Mouse (Mus musculus): ENCODE results near the gene Trappc2l. TPM values are rescaled to one million over a fixed set of nuclear protein-coding genes. Genes with fewer than 3 reads are reported as not detected.
A peak's percentile ranks its signal among the peaks of the same experiment; 100 is the strongest.

The Trappc2l gene
- total RNA-seq, 2 experiments from 2014 or later = 58.4 to 62.8 TPM

DNA sequence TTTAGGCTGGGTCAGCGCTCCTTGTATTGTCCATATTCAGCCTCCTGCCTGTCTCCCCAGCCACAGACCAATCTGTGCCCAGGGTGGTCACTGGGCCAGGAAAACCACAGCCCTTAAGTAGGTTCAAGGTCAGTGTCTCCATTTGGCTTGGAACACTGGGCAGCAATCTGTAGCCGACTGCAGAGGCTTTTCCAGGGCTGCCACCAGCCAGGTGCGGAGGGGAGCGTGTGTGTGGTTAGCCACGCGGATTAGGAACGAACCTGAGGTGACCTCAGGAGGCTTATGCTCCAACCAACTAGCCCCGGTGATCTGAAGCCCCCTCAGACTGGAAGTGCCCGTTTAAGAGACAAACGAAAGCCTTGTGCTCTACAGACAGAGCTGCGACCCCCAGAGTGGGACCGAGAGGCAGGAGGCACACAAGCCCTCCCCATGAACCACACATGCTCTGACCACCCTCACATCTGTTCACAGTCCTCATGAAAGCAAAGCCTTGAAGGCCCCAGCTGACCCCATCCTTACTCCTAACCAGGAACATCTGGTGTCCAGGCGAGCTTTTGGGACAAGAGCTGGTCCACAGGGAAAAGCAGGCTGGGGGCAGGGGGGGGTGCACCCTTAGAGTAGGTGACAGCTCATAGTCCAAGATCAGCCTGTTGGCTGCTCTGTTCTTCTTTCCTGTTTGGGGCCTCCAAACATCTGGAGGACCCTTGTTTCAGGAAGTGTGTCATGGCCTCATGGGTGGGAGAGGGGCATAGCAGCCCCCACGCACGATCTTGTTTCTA, 36.9 kb downstream of the Trappc2l start:
- DNase-seq (ENCODE audit: low spot score) = no peak
- intact Hi-C loops (cut with DNase I) = no loop called here

DNA sequence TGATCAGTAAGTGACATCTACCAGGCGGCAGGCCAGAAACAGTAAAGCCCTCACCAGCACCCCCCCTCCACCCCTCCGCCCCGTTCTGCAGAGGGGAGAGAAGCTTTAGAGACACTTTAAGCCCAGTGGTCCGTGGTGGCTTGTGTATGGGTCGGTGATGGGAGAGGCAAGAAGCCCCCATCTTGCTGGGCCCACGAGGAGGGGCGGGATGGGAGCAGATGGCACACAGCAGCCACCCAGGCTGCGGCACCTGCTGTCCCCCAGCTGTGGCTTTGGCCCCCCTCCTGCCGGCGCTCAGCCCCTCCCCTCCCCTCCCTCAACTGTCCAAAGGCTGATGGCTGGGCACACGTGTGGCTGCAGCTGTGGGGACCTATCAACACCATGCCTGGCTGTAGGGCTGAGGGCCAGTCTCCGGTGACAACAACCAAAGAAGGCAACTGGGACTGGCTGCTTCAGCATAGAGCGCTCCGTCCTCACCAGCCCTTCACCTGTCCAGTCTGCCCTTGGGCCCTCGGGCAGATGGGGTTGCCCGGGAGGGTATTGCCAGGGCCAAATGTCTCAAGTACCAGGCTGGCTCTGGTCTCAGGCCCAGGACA, 40.0 kb downstream of the Trappc2l start:
- no peak for DNase-seq (ENCODE audit: low spot score)
- intact Hi-C loops (cut with DNase I) = no loop called here

DNA sequence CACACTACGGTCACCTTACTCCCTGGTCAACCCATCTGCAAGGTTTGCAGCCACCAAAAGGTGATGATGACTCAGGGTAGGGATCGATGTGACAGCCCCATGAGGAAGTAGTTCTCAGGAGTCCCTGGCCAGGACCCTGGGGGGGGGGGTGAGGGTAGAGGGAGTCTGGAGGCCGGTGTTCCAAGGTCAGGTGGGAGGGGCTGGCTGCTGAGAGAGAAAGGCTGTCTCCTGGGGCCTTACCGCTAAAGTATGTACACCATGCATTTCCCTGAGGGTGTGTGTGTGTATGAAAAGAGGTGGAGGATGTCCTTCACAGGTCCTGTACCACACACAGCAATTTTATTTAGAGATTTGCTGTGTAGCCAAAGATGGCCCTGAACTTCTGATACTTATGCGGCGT, 41.2 kb downstream of the Trappc2l start:
- intact Hi-C loops (cut with DNase I) = no loop called here
- DNase-seq (ENCODE audit: low spot score) = no peak

DNA sequence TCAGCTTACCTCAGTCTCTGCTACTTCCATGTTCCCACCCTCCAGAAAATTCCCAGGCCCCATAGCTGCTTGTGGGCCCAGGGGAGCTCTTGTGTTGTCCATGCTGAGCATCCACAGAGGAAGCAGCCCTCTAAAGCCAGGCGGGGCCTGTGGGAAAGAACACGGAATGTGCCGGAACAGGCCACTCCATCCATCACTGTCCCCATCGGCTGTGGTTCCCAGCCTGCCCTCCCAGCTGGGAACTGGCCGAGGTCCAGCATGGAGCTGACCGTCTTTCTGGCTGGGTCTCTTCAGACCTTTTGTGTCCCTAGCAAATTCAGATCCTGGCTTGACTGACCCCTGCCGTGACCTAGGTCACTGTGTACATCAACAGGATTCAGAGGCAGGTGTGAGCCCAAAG, 43.3 kb downstream of the Trappc2l start:
- intact Hi-C loops (cut with DNase I) = no loop called here

DNA sequence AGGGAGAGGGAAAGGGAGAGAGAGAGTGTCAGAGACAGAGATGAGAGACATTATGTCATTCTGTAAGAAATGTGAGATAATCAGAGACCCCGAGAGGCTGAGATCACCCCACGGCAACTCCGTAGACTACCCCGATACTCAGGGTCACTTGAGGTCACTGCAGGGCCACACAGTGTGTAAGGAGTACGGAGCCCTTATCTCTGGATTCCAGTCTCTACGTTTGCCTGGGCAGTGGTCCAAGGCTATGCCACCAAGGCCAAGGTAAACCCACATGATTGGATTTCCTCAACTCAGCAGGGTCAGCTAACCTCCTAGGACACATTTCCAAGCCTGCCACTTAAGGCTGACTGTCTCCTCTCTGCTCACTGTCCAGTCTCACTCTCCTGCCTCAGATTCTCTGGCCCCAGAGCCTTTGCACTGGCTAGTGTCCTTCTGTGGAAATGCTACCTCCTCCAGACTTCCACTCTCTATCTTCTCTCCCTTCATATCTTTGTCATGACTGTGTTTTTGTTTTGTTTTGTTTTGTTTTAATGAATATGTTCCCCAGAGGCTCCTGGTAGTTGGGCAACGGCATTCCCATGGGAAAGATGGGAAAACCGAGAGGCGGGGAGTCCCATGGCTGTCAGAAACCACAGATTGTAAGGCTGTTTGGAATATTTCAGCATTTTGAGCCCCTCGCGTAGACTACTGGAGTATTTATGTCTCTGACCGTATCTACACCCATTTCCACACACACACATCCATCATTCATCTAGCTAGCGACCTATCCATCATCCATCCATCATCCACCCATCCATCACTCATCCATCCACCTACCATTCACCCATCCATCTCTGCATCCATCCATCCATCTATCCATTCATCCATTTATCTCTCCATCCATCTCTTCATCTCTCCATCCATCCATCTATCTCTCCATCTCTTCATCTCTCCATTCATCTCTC, 44.9 kb downstream of the Trappc2l start:
- DNase-seq (ENCODE audit: low spot score) = peak; percentile 70
- intact Hi-C loops (cut with DNase I) = no loop called here

More for the DNA sequence above, 43.3 kb downstream of the Trappc2l start:
- peak; percentile 71 for DNase-seq (ENCODE audit: low spot score)

DNA sequence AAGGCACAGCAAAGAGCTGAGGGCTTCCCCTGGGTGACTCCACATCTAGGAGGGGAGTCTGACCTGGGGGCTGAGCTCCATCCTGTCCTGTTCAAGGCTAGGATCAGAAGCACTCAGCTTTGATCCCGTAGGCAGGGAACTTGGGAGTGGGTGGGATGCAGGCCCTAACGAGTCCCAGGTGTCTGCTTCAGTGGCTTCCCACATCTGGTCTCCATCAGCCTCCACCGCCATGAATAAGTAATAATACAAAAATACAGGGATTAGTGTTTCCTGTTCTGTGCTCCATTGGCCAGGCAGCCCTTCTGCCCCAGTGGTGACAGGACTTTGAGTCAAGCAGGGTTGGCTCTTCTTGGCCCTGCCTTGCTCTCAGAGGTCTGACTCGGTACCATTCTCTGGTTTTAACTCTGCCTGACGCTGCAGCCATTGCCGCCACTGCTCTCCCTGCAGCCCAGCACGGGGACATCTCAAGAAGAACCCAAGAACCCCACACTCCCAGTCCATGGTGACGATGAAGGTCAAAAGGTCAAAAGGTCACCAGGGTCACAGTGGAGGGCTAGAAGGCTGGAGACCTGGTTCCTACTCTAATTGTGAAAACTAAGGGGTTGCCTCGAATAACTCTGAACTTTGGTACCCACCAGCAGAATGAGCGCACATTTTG, 46.8 kb downstream of the Trappc2l start:
- DNase-seq (ENCODE audit: low spot score) = no peak
- intact Hi-C loops (cut with DNase I) = no loop called here

DNA sequence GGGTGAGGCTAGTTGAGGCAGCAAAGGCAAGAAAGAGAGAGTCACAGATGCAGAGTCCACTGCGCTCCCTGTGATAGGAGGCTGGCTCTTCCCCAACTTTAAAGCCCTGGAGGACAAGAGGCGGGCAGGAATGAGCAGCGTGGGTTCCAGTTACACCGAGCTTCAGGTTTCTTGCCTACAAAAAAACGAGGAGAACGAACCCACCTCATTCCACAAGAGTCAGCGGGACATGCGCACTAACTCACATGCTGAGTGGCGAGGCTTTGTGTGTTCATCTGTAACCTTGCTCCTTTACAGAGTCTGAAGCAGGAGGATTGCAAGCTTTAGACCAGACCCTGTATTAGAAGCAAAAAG, 47.3 kb downstream of the Trappc2l start:
- intact Hi-C loops (cut with DNase I) = no loop called here
- DNase-seq (ENCODE audit: low spot score) = no peak

DNA sequence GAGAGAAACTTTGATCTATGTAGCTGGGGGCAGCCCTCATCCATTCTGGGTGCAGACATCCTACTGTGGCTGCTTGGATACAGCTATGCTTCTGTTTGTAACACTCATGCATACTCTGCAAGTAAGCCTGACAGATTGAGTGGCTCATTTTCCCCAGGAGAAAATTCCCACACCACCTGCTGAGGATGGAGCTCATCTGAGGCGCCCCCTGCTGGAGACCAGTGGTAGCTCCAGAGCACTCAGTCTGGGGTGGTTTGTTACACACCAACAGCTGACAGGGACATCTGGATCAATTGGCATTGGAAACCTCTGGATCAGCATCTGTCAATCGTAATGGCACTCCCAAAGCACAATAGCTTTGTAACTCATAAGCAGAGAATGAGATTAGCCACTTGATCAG, 48.6 kb downstream of the Trappc2l start:
- intact Hi-C loops (cut with DNase I) = loop anchor here (5.0 kb wide), 1 partner anchor 38 kb away; the partner anchor contains the start of gene Pabpn1l
- no peak for DNase-seq (ENCODE audit: low spot score)

DNA sequence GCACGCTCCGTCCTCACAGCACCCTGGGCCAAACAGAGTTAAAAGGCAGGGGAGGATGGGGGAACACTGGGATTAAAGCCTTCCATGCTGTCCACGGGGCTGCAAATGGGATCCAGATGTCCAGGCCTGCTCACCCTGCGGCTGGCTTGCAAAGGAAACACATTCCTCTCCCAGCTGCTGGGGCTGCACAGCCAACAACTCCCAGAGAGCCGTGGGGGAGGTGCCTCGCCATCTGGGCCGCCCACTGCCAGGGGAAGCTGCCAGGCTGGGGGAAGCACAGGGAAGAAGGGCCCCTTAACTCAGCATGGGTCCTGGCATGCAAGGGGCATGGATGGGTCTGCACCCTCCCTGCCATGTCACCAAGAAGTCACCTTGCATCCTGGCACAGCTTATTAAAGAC, 49.7 kb downstream of the Trappc2l start:
- peak; percentile 76 for DNase-seq (ENCODE audit: low spot score)
- intact Hi-C loops (cut with DNase I) = loop anchor here (5.0 kb wide), 1 partner anchor 39 kb away; the partner anchor contains the start of gene Pabpn1l

DNA sequence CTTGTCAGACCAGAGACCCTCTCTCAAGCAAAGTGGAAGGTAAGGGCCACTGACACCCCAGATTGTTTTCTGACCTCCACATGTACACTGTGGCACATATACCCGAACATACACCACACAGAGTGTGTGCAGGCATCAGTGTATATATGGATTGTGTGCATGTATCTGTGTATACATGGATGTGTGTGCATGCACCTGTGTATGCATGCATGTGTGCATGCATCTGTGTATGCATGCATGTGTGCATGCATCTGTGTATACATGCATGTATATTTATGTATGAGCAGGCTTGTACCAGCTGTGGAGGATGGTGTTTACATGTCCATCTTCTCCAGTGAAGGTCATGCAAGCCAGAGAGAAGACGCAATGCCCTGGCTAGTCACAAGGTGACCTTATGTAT, 50.5 kb downstream of the Trappc2l start:
- DNase-seq (ENCODE audit: low spot score) = no peak
- intact Hi-C loops (cut with DNase I) = loop anchor here (5.0 kb wide), 1 partner anchor 40 kb away; the partner anchor contains the start of gene Pabpn1l

DNA sequence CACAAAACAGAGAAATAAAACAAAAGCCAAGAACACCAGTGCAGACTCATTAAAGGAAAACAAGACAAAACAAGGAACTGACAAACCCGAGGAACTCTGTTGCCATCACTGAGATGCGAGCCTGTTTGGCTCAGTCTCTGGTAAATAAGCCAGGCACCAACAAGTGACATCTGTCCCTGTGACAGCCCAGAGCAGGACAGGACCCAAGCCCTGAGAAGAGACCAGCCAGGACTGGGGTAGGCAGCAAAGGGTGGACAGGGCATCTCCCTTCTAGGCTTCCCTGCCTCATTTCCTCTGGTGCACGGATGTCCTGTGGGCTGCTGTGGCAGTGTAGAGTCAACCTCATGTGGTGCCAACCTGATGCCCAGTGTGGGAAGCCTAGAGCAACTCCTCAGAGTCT, 51.7 kb downstream of the Trappc2l start:
- no peak for DNase-seq (ENCODE audit: low spot score)
- intact Hi-C loops (cut with DNase I) = loop anchor here (5.0 kb wide), 1 partner anchor 41 kb away; the partner anchor contains the start of gene Pabpn1l

DNA sequence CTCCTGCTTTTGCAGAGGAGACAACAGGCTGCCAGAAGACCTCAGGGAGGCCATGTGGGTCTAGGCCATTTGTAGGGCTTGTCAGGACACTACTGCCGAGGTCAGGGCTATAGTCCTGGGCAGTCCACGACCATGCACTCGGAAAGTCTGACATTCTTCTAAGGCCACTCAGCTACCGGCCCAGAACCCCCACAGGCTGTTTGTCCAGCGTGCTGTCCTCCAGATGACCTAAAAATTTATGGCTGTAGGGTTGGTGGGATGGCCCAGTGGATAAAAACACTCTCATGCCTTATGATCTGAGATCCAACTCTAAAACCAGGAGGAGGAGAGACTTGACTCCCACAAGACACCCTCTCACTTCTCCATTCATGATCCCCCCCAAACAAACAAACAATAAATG, 52.2 kb downstream of the Trappc2l start:
- intact Hi-C loops (cut with DNase I) = loop anchor here (5.0 kb wide), 1 partner anchor 41 kb away; the partner anchor contains the start of gene Pabpn1l
- DNase-seq (ENCODE audit: low spot score) = no peak

DNA sequence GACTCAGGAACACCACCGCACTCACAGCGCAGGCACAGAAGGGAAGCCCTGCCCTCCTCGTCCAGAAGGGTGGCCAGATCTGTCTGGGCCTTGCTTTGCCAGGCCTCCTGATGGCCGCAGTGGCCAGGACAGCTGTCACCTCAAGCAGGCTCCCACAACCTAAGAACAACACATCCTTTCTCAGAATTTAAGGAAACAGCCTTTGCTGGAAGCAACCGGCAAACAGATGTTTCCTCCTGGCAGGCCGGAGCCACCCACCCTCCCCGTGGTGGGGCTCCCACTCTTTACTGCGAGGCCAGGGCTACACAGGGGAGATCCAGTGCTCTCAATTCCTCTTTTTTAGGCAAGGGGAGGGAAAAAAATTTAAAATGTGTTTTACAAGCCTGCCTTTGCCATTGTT, 53.8 kb downstream of the Trappc2l start:
- DNase-seq (ENCODE audit: low spot score) = peak; percentile 80
- intact Hi-C loops (cut with DNase I) = no loop called here

DNA sequence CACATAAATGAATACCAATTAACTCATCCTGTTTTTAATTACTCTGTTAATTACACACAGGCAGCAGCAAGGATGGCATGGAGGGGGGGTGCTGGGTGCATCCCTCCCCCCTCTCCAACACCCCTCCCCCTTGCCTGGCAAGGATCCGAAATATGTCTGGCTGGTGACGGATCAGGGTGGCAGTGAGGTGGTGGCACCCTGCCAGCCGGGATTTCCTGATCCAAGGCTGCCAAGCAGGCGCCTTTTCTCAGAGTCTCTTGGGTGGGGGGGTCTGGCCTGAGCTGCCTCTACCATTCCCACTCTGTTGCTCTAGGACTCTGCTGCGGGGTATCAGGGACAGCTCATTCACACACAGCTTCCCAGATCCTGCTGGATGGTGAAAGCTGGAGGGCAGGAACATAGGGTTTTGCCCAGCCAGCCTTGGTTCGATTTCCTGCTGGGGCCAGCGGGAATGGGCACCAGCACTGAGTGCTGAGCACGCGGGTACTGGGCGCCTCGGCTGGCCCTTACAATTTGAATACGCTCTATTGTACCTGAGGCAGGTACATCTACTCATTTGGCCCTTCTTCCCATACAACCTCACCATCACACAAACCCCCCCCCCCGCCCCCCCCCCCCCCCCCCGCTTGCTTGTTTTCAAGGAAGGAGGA, 54.4 kb downstream of the Trappc2l start:
- intact Hi-C loops (cut with DNase I) = no loop called here

More for the DNA sequence above, 54.4 kb downstream of the Trappc2l start:
- DNase-seq (ENCODE audit: low spot score) = peak; percentile 56

Small RNA genes lying within 50 kb of the gene (microRNA-seq; reads per million reads assigned to microRNA genes)
- gene Mir6396 = not detected

Other genes starting within 250 kb of the Trappc2l start
- 10 to 100 TPM; 20.1 to 21.8 TPM for gene Zc3h18, start 235.0 kb upstream of the Trappc2l start, total RNA-seq (2021)
- not detected for gene Il17c, start 189.6 kb upstream of the Trappc2l start, total RNA-seq (2021)
- gene Cyba, start 178.7 kb upstream of the Trappc2l start, total RNA-seq (2021) = 10 to 100 TPM; 39.4 to 45.3 TPM
- gene Mvd, start 168.2 kb upstream of the Trappc2l start, total RNA-seq (2021) = 1 to 10 TPM; 5.3 to 5.7 TPM
- 1 to 10 TPM; 2.5 to 2.7 TPM for gene Snai3, start 150.9 kb upstream of the Trappc2l start, total RNA-seq (2021)
- gene Rnf166, start 135.6 kb upstream of the Trappc2l start, total RNA-seq (2021) = 10 to 100 TPM; 35.8 to 38.2 TPM
- gene Ctu2, start 135.5 kb upstream of the Trappc2l start, total RNA-seq (2021) = 10 to 100 TPM in 1 of 2 experiments, 1 to 10 TPM in 1; 7.3 to 11.4 TPM
- gene Piezo1, start 60.3 kb upstream of the Trappc2l start, total RNA-seq (2021) = 10 to 100 TPM; 17.2 to 19.1 TPM
- 1 to 10 TPM; 2.7 to 3.2 TPM for gene Cdt1, start 43.6 kb upstream of the Trappc2l start, total RNA-seq (2021)
- 10 to 100 TPM; 30.6 to 39.3 TPM for gene Aprt, start 34.7 kb upstream of the Trappc2l start, total RNA-seq (2021)
- gene Galns, start 177 bp upstream of the Trappc2l start, total RNA-seq (2021) = 1 to 10 TPM; 2.9 to 3.4 TPM
- gene Pabpn1l, start 11.1 kb downstream of the Trappc2l start, total RNA-seq (2021) = not detected
- gene Cbfa2t3, start 87.5 kb downstream of the Trappc2l start, total RNA-seq (2021) = 10 to 100 TPM; 18.5 to 25.3 TPM
- gene Acsf3, start 163.8 kb downstream of the Trappc2l start, total RNA-seq (2021) = 10 to 100 TPM; 29.4 to 31.7 TPM
- not detected for gene Cdh15, start 236.3 kb downstream of the Trappc2l start, total RNA-seq (2021)